Mouse (Mus musculus): ENCODE results near the gene Morn3. TPM values are rescaled to one million over a fixed set of nuclear protein-coding genes. Genes with fewer than 3 reads are reported as not detected.
A peak's percentile ranks its signal among the peaks of the same experiment; 100 is the strongest.

Gene Morn3
- total RNA-seq, 1 experiment: 0.62 TPM

GRCm38 (mm10) chr5:123015915-123016314 lies 30.9 kb downstream of the Morn3 start:
- Histone ChIP-seq H3K9ac (ENCODE audit: insufficient read depth, low read depth, low read length, poor library complexity, severe bottlenecking) (peak overlapping the region; percentile 70), H3K4me3 (ENCODE audit: insufficient read depth in 1 of 2, low read depth in 1 of 2, low read length in 2 of 2, poor library complexity in 1 of 2, severe bottlenecking in 1 of 2) (peak overlapping the region; percentile 72 to 91), H3K27ac (ENCODE audit: insufficient read depth, low read depth, low read length, poor library complexity, severe bottlenecking) (no peak overlapping the region), H3K36me3 (ENCODE audit: control insufficient read depth, insufficient read depth, low read length, poor library complexity, severe bottlenecking) (no peaks in the 10 kb centered on the region), H3K9me3 (ENCODE audit: control insufficient read depth, insufficient read depth, low read depth, low read length) (no peaks in the 10 kb centered on the region), H3K4me1 (ENCODE audit: control insufficient read depth in 2 of 2, insufficient read depth in 2 of 2, low read length in 2 of 2, poor library complexity in 1 of 2) (peaks cover 3 to 11% of the 10 kb centered on the region in 2 experiments; a peak in 1 of 4 replicates)
- in situ Hi-C loops (cut with MboI; ENCODE audit: low sequenced_read_pairs in 2 of 2, unreplicated experiment in 2 of 2): no loop called here
- no peak for DNase-seq (ENCODE audit: low read depth, low spot score)
- TF ChIP-seq HCFC1 (IDR thresholded peaks at IDR 0.05; ENCODE audit: borderline replicate concordance, insufficient read depth, low read length) (no peak), MAFK (IDR thresholded peaks at IDR 0.05; ENCODE audit: insufficient read depth, low read depth, low read length) (no peak), CHD2 (IDR thresholded peaks at IDR 0.05; ENCODE audit: low read depth, low read length) (no peak), ZNF384 (IDR thresholded peaks at IDR 0.05; ENCODE audit: low read depth, low read length) (no peak), ZC3H11A (IDR thresholded peaks at IDR 0.05; ENCODE audit: borderline replicate concordance, low read depth, low read length) (no peak)

GRCm38 (mm10) chr5:123014753-123015701 lies 31.8 kb downstream of the Morn3 start, which contains the start of gene Orai1:
Gene Orai1, plus strand, starts transcription at chr5:123015074.
- TF ChIP-seq ZNF384 (IDR thresholded peaks at IDR 0.05; ENCODE audit: low read depth, low read length) (no peak), HCFC1 (IDR thresholded peaks at IDR 0.05; ENCODE audit: borderline replicate concordance, insufficient read depth, low read length) (no peak), ZC3H11A (IDR thresholded peaks at IDR 0.05; ENCODE audit: borderline replicate concordance, low read depth, low read length) (no peak), MAFK (IDR thresholded peaks at IDR 0.05; ENCODE audit: insufficient read depth, low read depth, low read length) (no peak), CHD2 (IDR thresholded peaks at IDR 0.05; ENCODE audit: low read depth, low read length) (no peak)
- peak within 1 kb of the TSS; percentile 72 to 91 for H3K4me3 ChIP-seq (ENCODE audit: insufficient read depth in 1 of 2, low read depth in 1 of 2, low read length in 2 of 2, poor library complexity in 1 of 2, severe bottlenecking in 1 of 2)
- peak; percentile 94 for DNase-seq (ENCODE audit: low read depth, low spot score)
- H3K4me1 ChIP-seq (ENCODE audit: control insufficient read depth in 2 of 2, insufficient read depth in 2 of 2, low read length in 2 of 2, poor library complexity in 1 of 2): peaks cover 3 to 13% of the 10 kb centered on the region in 2 experiments; a peak in 1 of 4 replicates
- H3K9ac ChIP-seq (ENCODE audit: insufficient read depth, low read depth, low read length, poor library complexity, severe bottlenecking): peak within 1 kb of the TSS; percentile 70
- no peaks in the 10 kb centered on the region for H3K36me3 ChIP-seq (ENCODE audit: control insufficient read depth, insufficient read depth, low read length, poor library complexity, severe bottlenecking)
- in situ Hi-C loops (cut with MboI; ENCODE audit: low sequenced_read_pairs in 2 of 2, unreplicated experiment in 2 of 2): no loop called here
- H3K27ac ChIP-seq (ENCODE audit: insufficient read depth, low read depth, low read length, poor library complexity, severe bottlenecking): no peak within 1 kb of the TSS; the same call in 1 of the 2 replicates
- H3K9me3 ChIP-seq (ENCODE audit: control insufficient read depth, insufficient read depth, low read depth, low read length): no peaks in the 10 kb centered on the region

- TF ChIP-seq MAFK (IDR thresholded peaks at IDR 0.05; ENCODE audit: insufficient read depth, low read depth, low read length): no peak
- TF ChIP-seq CHD2 (IDR thresholded peaks at IDR 0.05; ENCODE audit: low read depth, low read length): no peak
- no peak for TF ChIP-seq ZNF384 (IDR thresholded peaks at IDR 0.05; ENCODE audit: low read depth, low read length)
- no peak for TF ChIP-seq ZC3H11A (IDR thresholded peaks at IDR 0.05; ENCODE audit: borderline replicate concordance, low read depth, low read length)
- TF ChIP-seq HCFC1 (IDR thresholded peaks at IDR 0.05; ENCODE audit: borderline replicate concordance, insufficient read depth, low read length): no peak
- Histone ChIP-seq H3K36me3 (ENCODE audit: control insufficient read depth, insufficient read depth, low read length, poor library complexity, severe bottlenecking) (no peaks in the 10 kb centered on the region), H3K9me3 (ENCODE audit: control insufficient read depth, insufficient read depth, low read depth, low read length) (no peaks in the 10 kb centered on the region), H3K27ac (ENCODE audit: insufficient read depth, low read depth, low read length, poor library complexity, severe bottlenecking) (no peak overlapping the region), H3K9ac (ENCODE audit: insufficient read depth, low read depth, low read length, poor library complexity, severe bottlenecking) (no peak overlapping the region), H3K4me1 (ENCODE audit: control insufficient read depth in 2 of 2, insufficient read depth in 2 of 2, low read length in 2 of 2, poor library complexity in 1 of 2) (peaks cover 3 to 13% of the 10 kb centered on the region in 2 experiments; a peak in 1 of 4 replicates), H3K4me3 (ENCODE audit: insufficient read depth in 1 of 2, low read depth in 1 of 2, low read length in 2 of 2, poor library complexity in 1 of 2, severe bottlenecking in 1 of 2) (no peak overlapping the region)
- in situ Hi-C loops (cut with MboI; ENCODE audit: low sequenced_read_pairs in 2 of 2, unreplicated experiment in 2 of 2): no loop called here
- DNase-seq (ENCODE audit: low read depth, low spot score): no peak
Observed at GRCm38 (mm10) chr5:123013599-123014315, 33.1 kb downstream of the Morn3 start.

- Histone ChIP-seq H3K9ac (ENCODE audit: insufficient read depth, low read depth, low read length, poor library complexity, severe bottlenecking) (no peak overlapping the region), H3K4me3 (ENCODE audit: insufficient read depth in 1 of 2, low read depth in 1 of 2, low read length in 2 of 2, poor library complexity in 1 of 2, severe bottlenecking in 1 of 2) (no peak overlapping the region), H3K4me1 (ENCODE audit: control insufficient read depth in 2 of 2, insufficient read depth in 2 of 2, low read length in 2 of 2, poor library complexity in 1 of 2) (peaks cover 3 to 13% of the 10 kb centered on the region in 2 experiments; a peak in 1 of 4 replicates), H3K27ac (ENCODE audit: insufficient read depth, low read depth, low read length, poor library complexity, severe bottlenecking) (no peak overlapping the region), H3K9me3 (ENCODE audit: control insufficient read depth, insufficient read depth, low read depth, low read length) (no peaks in the 10 kb centered on the region), H3K36me3 (ENCODE audit: control insufficient read depth, insufficient read depth, low read length, poor library complexity, severe bottlenecking) (no peaks in the 10 kb centered on the region)
- no peak for DNase-seq (ENCODE audit: low read depth, low spot score)
- in situ Hi-C loops (cut with MboI; ENCODE audit: low sequenced_read_pairs in 2 of 2, unreplicated experiment in 2 of 2): no loop called here
- TF ChIP-seq ZNF384 (IDR thresholded peaks at IDR 0.05; ENCODE audit: low read depth, low read length) (no peak), HCFC1 (IDR thresholded peaks at IDR 0.05; ENCODE audit: borderline replicate concordance, insufficient read depth, low read length) (no peak), MAFK (IDR thresholded peaks at IDR 0.05; ENCODE audit: insufficient read depth, low read depth, low read length) (no peak), CHD2 (IDR thresholded peaks at IDR 0.05; ENCODE audit: low read depth, low read length) (no peak), ZC3H11A (IDR thresholded peaks at IDR 0.05; ENCODE audit: borderline replicate concordance, low read depth, low read length) (no peak)
Observed at GRCm38 (mm10) chr5:123011705-123012104, 35.1 kb downstream of the Morn3 start.

Data from ES-E14 (cell line).